Mouse (Mus musculus) bone marrow, adult 2 months (tissue): ENCODE results near the gene Sos1.

Source experiments
- CTCF ChIP-seq: fragments of 200-500 bp; IDR thresholded peaks from 2 replicates; pipeline ENCODE4 v1.5.1; 2011; ENCODE audit warnings: low read length, control low read depth; ENCODE audit not compliant: control insufficient read depth, insufficient read depth
- POLR2A ChIP-seq: fragments of 200-500 bp; IDR thresholded peaks from 2 replicates; pipeline ENCODE4 v1.6.1; 2011; ENCODE audit warnings: low read depth, mild to moderate bottlenecking, control low read depth, low read length, borderline replicate concordance; ENCODE audit not compliant: control insufficient read depth

GRCm38 (mm10) chr17:80488918-80489317 lies 8.7 kb upstream of the Sos1 start:
- no peak for TF ChIP-seq CTCF
- TF ChIP-seq POLR2A, result no peak
